Mouse (Mus musculus) myocyte (in vitro differentiated cells): ENCODE measurements at regions not wholly inside any gene's neighbourhood (a gene's known extent, or its start where the extent isn't known, plus 50 kb on each side); places are given as distances from the start of the nearest gene placed in this dataset.

Experiments
- H3K27me3 ChIP-seq: one replicate; pipeline ENCODE4 v1.6.1; 2011; ENCODE audit not compliant: control insufficient read depth, insufficient read depth, insufficient read length
- H3K36me3 ChIP-seq: one replicate; pipeline ENCODE4 v1.6.1; 2011; ENCODE audit not compliant: control insufficient read depth, insufficient read depth
- H3K4me2 ChIP-seq: one replicate; pipeline ENCODE4 v1.6.1; 2011; ENCODE audit warnings: low read depth, control low read depth
- H3K4me3 ChIP-seq: one replicate; pipeline ENCODE4 v1.5.1; 2011; ENCODE audit warnings: mild to moderate bottlenecking, control low read depth, moderate library complexity
- H3K79me2 ChIP-seq: one replicate; pipeline ENCODE4 v1.6.1; 2011; ENCODE audit not compliant: control insufficient read depth, insufficient read depth
- H3ac ChIP-seq: one replicate; pipeline ENCODE4 v1.6.1; 2011; ENCODE audit not compliant: control insufficient read depth, insufficient read length
- CEBPB ChIP-seq: IDR thresholded peaks from 2 replicates; pipeline ENCODE4 v1.6.1; 2011; ENCODE audit warnings: mild to moderate bottlenecking, moderate library complexity; ENCODE audit not compliant: poor library complexity, insufficient read depth, severe bottlenecking
- E2F4 ChIP-seq: IDR thresholded peaks from one replicate; pipeline ENCODE4 v1.6.1; 2011; ENCODE audit warnings: mild to moderate bottlenecking, control low read depth, moderate library complexity; ENCODE audit not compliant: insufficient read depth
- MAX ChIP-seq: IDR thresholded peaks from one replicate; pipeline ENCODE4 v1.6.1; 2011; ENCODE audit warnings: low read depth, mild to moderate bottlenecking, control low read depth
- MYOD1 ChIP-seq, 3 experiments: IDR thresholded peaks; one replicate each; pipeline ENCODE4 v1.6.1; 2011; ENCODE audit warnings: control low read depth in 2 of 3, low read depth in 2 of 3, mild to moderate bottlenecking in 2 of 3, moderate library complexity in 1 of 3; ENCODE audit not compliant: insufficient read length in 2 of 3, control insufficient read depth in 1 of 3
- MYOG ChIP-seq, 3 experiments: IDR thresholded peaks; one replicate each; pipeline ENCODE4 v1.6.1; 2011; ENCODE audit warnings: control low read depth in 2 of 3, low read depth in 2 of 3, mild to moderate bottlenecking in 2 of 3; ENCODE audit not compliant: insufficient read length in 2 of 3, control insufficient read depth in 1 of 3, insufficient read depth in 1 of 3
- POLR2A ChIP-seq: IDR thresholded peaks from one replicate; pipeline ENCODE4 v1.6.1; 2011; ENCODE audit warnings: low read depth, mild to moderate bottlenecking, control low read depth, moderate library complexity; ENCODE audit not compliant: insufficient read length
- POLR2AphosphoS2 ChIP-seq: IDR thresholded peaks from one replicate; pipeline ENCODE4 v1.6.1; 2011; ENCODE audit warnings: low read depth, control low read depth; ENCODE audit not compliant: insufficient read length
- REST ChIP-seq: IDR thresholded peaks from one replicate; pipeline ENCODE4 v1.6.1; 2011; ENCODE audit warnings: mild to moderate bottlenecking, control low read depth, moderate library complexity; ENCODE audit not compliant: insufficient read depth, insufficient read length
- SRF ChIP-seq: IDR thresholded peaks from one replicate; pipeline ENCODE4 v1.6.1; 2011; ENCODE audit warnings: low read depth; ENCODE audit not compliant: control insufficient read depth, insufficient read length
- TCF12 ChIP-seq: IDR thresholded peaks from one replicate; pipeline ENCODE4 v1.6.1; 2011; ENCODE audit warnings: mild to moderate bottlenecking, control low read depth; ENCODE audit not compliant: poor library complexity, insufficient read depth, severe bottlenecking
- TCF3 ChIP-seq: IDR thresholded peaks from one replicate; pipeline ENCODE4 v1.6.1; 2011; ENCODE audit warnings: low read depth, control low read depth; ENCODE audit not compliant: insufficient read length
- USF1 ChIP-seq: IDR thresholded peaks from one replicate; pipeline ENCODE4 v1.6.1; 2011; ENCODE audit warnings: low read depth, mild to moderate bottlenecking, control low read depth, moderate library complexity

GRCm38 (mm10) chr5:132974876-132975275, 431.7 kb upstream of the Auts2 start:
- Histone ChIP-seq H3K4me2 (no peak overlapping the region), H3ac (no peak overlapping the region), H3K4me3 (no peak overlapping the region), H3K36me3 (no peaks in the 10 kb centered on the region), H3K79me2 (no peaks in the 10 kb centered on the region), H3K27me3 (no peaks in the 10 kb centered on the region)
- TF ChIP-seq TCF12 (no peak), TCF3 (no peak), POLR2A (no peak), USF1 (no peak), CEBPB (no peak), E2F4 (no peak), REST (no peak), POLR2AphosphoS2 (no peak), MAX (no peak), MYOD1 (IDR thresholded peaks at IDR 0.05; ENCODE audit: control insufficient read depth in 1 of 3, insufficient read length in 2 of 3, low read depth in 2 of 3) (no peak), SRF (no peak), MYOG (IDR thresholded peaks at IDR 0.05; ENCODE audit: control insufficient read depth in 1 of 3, insufficient read depth in 1 of 3, insufficient read length in 2 of 3, low read depth in 2 of 3) (no peak)

GRCm38 (mm10) chr5:132971046-132971445, 427.9 kb upstream of the Auts2 start:
- Histone ChIP-seq H3K27me3 (no peaks in the 10 kb centered on the region), H3K36me3 (no peaks in the 10 kb centered on the region), H3ac (no peak overlapping the region), H3K4me3 (no peak overlapping the region), H3K4me2 (no peak overlapping the region), H3K79me2 (no peaks in the 10 kb centered on the region)
- TF ChIP-seq POLR2AphosphoS2 (no peak), POLR2A (no peak), TCF12 (no peak), MYOD1 (IDR thresholded peaks at IDR 0.05; ENCODE audit: control insufficient read depth in 1 of 3, insufficient read length in 2 of 3, low read depth in 2 of 3) (no peak), E2F4 (no peak), MYOG (IDR thresholded peaks at IDR 0.05; ENCODE audit: control insufficient read depth in 1 of 3, insufficient read depth in 1 of 3, insufficient read length in 2 of 3, low read depth in 2 of 3) (no peak), USF1 (no peak), SRF (no peak), TCF3 (no peak), MAX (no peak), REST (no peak), CEBPB (no peak)

GRCm38 (mm10) chr5:132969376-132969775, 426.2 kb upstream of the Auts2 start:
- Histone ChIP-seq H3K79me2 (no peaks in the 10 kb centered on the region), H3K4me3 (no peak overlapping the region), H3ac (no peak overlapping the region), H3K36me3 (no peaks in the 10 kb centered on the region), H3K4me2 (no peak overlapping the region), H3K27me3 (no peaks in the 10 kb centered on the region)
- TF ChIP-seq CEBPB, result no peak
- TF ChIP-seq POLR2AphosphoS2, result no peak
- no peak for TF ChIP-seq E2F4
- no peak for TF ChIP-seq SRF
- no peak for TF ChIP-seq MAX
- TF ChIP-seq MYOD1 (IDR thresholded peaks at IDR 0.05; ENCODE audit: control insufficient read depth in 1 of 3, insufficient read length in 2 of 3, low read depth in 2 of 3), result no peak
- no peak for TF ChIP-seq MYOG (IDR thresholded peaks at IDR 0.05; ENCODE audit: control insufficient read depth in 1 of 3, insufficient read depth in 1 of 3, insufficient read length in 2 of 3, low read depth in 2 of 3)
- no peak for TF ChIP-seq USF1
- TF ChIP-seq TCF3, result no peak
- no peak for TF ChIP-seq REST
- no peak for TF ChIP-seq TCF12
- no peak for TF ChIP-seq POLR2A

DNA sequence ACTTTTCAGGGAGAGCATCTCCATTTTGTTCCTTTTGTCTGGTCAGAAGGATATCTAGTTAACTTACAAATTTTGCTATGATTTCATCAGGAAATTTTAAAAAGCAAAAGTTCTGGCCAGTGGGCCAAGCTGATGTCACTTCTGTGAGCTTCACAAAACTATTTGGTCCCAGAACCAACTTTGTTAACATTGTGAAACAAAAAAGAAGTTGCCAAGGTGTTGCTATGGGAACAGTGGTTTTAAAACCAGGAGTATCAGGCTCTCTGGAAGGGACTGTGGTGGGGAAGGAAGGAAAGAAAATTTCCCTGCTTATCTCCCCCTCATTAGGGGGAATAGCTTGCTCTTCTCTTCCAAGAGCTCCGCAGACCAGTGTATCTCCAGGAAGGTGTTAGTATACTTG, 416.8 kb upstream of the Auts2 start:
- no peak for TF ChIP-seq MYOD1 (IDR thresholded peaks at IDR 0.05; ENCODE audit: control insufficient read depth in 1 of 3, insufficient read length in 2 of 3, low read depth in 2 of 3)
- no peak for TF ChIP-seq MAX
- TF ChIP-seq POLR2AphosphoS2, result no peak
- TF ChIP-seq POLR2A, result no peak
- no peak for TF ChIP-seq E2F4
- TF ChIP-seq CEBPB, result no peak
- TF ChIP-seq TCF3, result no peak
- TF ChIP-seq SRF, result no peak
- TF ChIP-seq TCF12, result no peak
- TF ChIP-seq USF1, result no peak
- TF ChIP-seq MYOG (IDR thresholded peaks at IDR 0.05; ENCODE audit: control insufficient read depth in 1 of 3, insufficient read depth in 1 of 3, insufficient read length in 2 of 3, low read depth in 2 of 3), result no peak
- no peak for TF ChIP-seq REST
- Histone ChIP-seq H3K79me2 (no peaks in the 10 kb centered on the region), H3K4me3 (no peak overlapping the region), H3K4me2 (no peak overlapping the region), H3ac (no peak overlapping the region), H3K36me3 (no peaks in the 10 kb centered on the region), H3K27me3 (no peaks in the 10 kb centered on the region)

DNA sequence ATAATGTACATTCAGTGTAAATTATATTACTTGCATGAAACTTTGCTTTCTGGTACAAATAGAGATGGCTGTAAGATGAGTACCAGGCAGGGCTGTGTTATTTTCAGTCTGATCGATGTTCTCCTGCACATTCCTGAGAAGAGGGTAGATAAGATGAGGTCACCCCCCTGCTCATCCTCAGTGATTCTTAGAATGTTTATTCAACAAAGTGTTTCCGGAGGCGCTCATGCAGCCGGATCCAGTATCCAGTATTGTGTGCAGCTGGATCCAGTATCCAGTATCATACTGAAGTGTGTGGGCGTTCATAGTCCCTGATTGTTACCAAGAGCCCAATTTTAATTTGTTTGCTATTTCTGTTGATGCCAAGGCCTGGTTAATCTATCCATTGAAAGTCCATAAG, 413.0 kb upstream of the Auts2 start:
- H3K4me3 ChIP-seq, result no peak overlapping the region
- H3K27me3 ChIP-seq, result no peaks in the 10 kb centered on the region
- no peaks in the 10 kb centered on the region for H3K36me3 ChIP-seq
- H3K79me2 ChIP-seq, result no peaks in the 10 kb centered on the region
- no peak for TF ChIP-seq POLR2AphosphoS2
- TF ChIP-seq SRF, result no peak
- TF ChIP-seq MYOD1 (IDR thresholded peaks at IDR 0.05; ENCODE audit: control insufficient read depth in 1 of 3, insufficient read length in 2 of 3, low read depth in 2 of 3), result no peak
- no peak for TF ChIP-seq MYOG (IDR thresholded peaks at IDR 0.05; ENCODE audit: control insufficient read depth in 1 of 3, insufficient read depth in 1 of 3, insufficient read length in 2 of 3, low read depth in 2 of 3)
- no peak for TF ChIP-seq E2F4
- TF ChIP-seq TCF3, result no peak
- TF ChIP-seq REST, result no peak
- TF ChIP-seq CEBPB, result no peak
- no peak overlapping the region for H3ac ChIP-seq
- no peak overlapping the region for H3K4me2 ChIP-seq
